Mouse (Mus musculus) myocyte (in vitro differentiated cells): ENCODE measurements at regions not wholly inside any gene's neighbourhood (a gene's known extent, or its start where the extent isn't known, plus 50 kb on each side); places are given as distances from the start of the nearest gene placed in this dataset.

Experiments used
- H3K27me3 ChIP-seq: one replicate; pipeline ENCODE4 v1.6.1; 2011; ENCODE audit not compliant: control insufficient read depth, insufficient read depth, insufficient read length
- H3K36me3 ChIP-seq: one replicate; pipeline ENCODE4 v1.6.1; 2011; ENCODE audit not compliant: control insufficient read depth, insufficient read depth
- H3K4me2 ChIP-seq: one replicate; pipeline ENCODE4 v1.6.1; 2011; ENCODE audit warnings: low read depth, control low read depth
- H3K4me3 ChIP-seq: one replicate; pipeline ENCODE4 v1.5.1; 2011; ENCODE audit warnings: mild to moderate bottlenecking, control low read depth, moderate library complexity
- H3K79me2 ChIP-seq: one replicate; pipeline ENCODE4 v1.6.1; 2011; ENCODE audit not compliant: control insufficient read depth, insufficient read depth
- H3ac ChIP-seq: one replicate; pipeline ENCODE4 v1.6.1; 2011; ENCODE audit not compliant: control insufficient read depth, insufficient read length
- CEBPB ChIP-seq: IDR thresholded peaks from 2 replicates; pipeline ENCODE4 v1.6.1; 2011; ENCODE audit warnings: mild to moderate bottlenecking, moderate library complexity; ENCODE audit not compliant: poor library complexity, insufficient read depth, severe bottlenecking
- E2F4 ChIP-seq: IDR thresholded peaks from one replicate; pipeline ENCODE4 v1.6.1; 2011; ENCODE audit warnings: mild to moderate bottlenecking, control low read depth, moderate library complexity; ENCODE audit not compliant: insufficient read depth
- MAX ChIP-seq: IDR thresholded peaks from one replicate; pipeline ENCODE4 v1.6.1; 2011; ENCODE audit warnings: low read depth, mild to moderate bottlenecking, control low read depth
- MYOD1 ChIP-seq, 3 experiments: IDR thresholded peaks; one replicate each; pipeline ENCODE4 v1.6.1; 2011; ENCODE audit warnings: control low read depth in 2 of 3, low read depth in 2 of 3, mild to moderate bottlenecking in 2 of 3, moderate library complexity in 1 of 3; ENCODE audit not compliant: insufficient read length in 2 of 3, control insufficient read depth in 1 of 3
- MYOG ChIP-seq, 3 experiments: IDR thresholded peaks; one replicate each; pipeline ENCODE4 v1.6.1; 2011; ENCODE audit warnings: control low read depth in 2 of 3, low read depth in 2 of 3, mild to moderate bottlenecking in 2 of 3; ENCODE audit not compliant: insufficient read length in 2 of 3, control insufficient read depth in 1 of 3, insufficient read depth in 1 of 3
- POLR2A ChIP-seq: IDR thresholded peaks from one replicate; pipeline ENCODE4 v1.6.1; 2011; ENCODE audit warnings: low read depth, mild to moderate bottlenecking, control low read depth, moderate library complexity; ENCODE audit not compliant: insufficient read length
- POLR2AphosphoS2 ChIP-seq: IDR thresholded peaks from one replicate; pipeline ENCODE4 v1.6.1; 2011; ENCODE audit warnings: low read depth, control low read depth; ENCODE audit not compliant: insufficient read length
- REST ChIP-seq: IDR thresholded peaks from one replicate; pipeline ENCODE4 v1.6.1; 2011; ENCODE audit warnings: mild to moderate bottlenecking, control low read depth, moderate library complexity; ENCODE audit not compliant: insufficient read depth, insufficient read length
- SRF ChIP-seq: IDR thresholded peaks from one replicate; pipeline ENCODE4 v1.6.1; 2011; ENCODE audit warnings: low read depth; ENCODE audit not compliant: control insufficient read depth, insufficient read length
- TCF12 ChIP-seq: IDR thresholded peaks from one replicate; pipeline ENCODE4 v1.6.1; 2011; ENCODE audit warnings: mild to moderate bottlenecking, control low read depth; ENCODE audit not compliant: poor library complexity, insufficient read depth, severe bottlenecking
- TCF3 ChIP-seq: IDR thresholded peaks from one replicate; pipeline ENCODE4 v1.6.1; 2011; ENCODE audit warnings: low read depth, control low read depth; ENCODE audit not compliant: insufficient read length
- USF1 ChIP-seq: IDR thresholded peaks from one replicate; pipeline ENCODE4 v1.6.1; 2011; ENCODE audit warnings: low read depth, mild to moderate bottlenecking, control low read depth, moderate library complexity

GRCm38 (mm10) chr13:101849416-101849815, 81.4 kb upstream of the Pik3r1 start:
- no peak overlapping the region for H3K4me2 ChIP-seq
- H3K79me2 ChIP-seq = no peaks in the 10 kb centered on the region
- H3ac ChIP-seq = no peak overlapping the region
- no peaks in the 10 kb centered on the region for H3K27me3 ChIP-seq
- no peaks in the 10 kb centered on the region for H3K36me3 ChIP-seq
- TF ChIP-seq TCF12 = no peak
- TF ChIP-seq POLR2AphosphoS2 = no peak
- no peak overlapping the region for H3K4me3 ChIP-seq

DNA sequence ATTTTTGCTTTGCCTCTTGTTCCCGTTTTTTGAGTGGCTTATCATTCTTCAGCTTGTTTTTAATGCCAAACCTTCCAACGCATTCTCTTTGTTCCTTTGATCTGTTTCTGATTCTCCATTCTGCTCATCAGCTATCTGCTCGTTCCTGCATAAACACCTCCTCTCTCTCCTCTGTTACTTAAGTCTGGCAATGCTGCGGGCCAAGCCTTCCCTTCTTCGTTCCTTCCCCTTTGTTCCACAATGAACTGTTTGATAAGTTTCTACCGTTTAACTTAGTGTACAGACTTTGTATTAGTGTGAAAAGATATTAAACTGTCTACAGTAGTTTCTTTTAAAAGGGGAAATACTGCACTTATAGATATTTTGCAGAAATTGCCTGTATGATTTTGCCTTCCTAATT, 83.3 kb upstream of the Pik3r1 start:
- Histone ChIP-seq H3K79me2 (no peaks in the 10 kb centered on the region), H3K4me3 (no peak overlapping the region), H3K4me2 (no peak overlapping the region), H3K36me3 (no peaks in the 10 kb centered on the region), H3ac (no peak overlapping the region), H3K27me3 (no peaks in the 10 kb centered on the region)
- TF ChIP-seq TCF12 (no peak), MAX (no peak), TCF3 (no peak), REST (no peak), CEBPB (no peak), MYOD1 (IDR thresholded peaks at IDR 0.05; ENCODE audit: control insufficient read depth in 1 of 3, insufficient read length in 2 of 3, low read depth in 2 of 3) (no peak), E2F4 (no peak), SRF (no peak), MYOG (IDR thresholded peaks at IDR 0.05; ENCODE audit: control insufficient read depth in 1 of 3, insufficient read depth in 1 of 3, insufficient read length in 2 of 3, low read depth in 2 of 3) (no peak), POLR2AphosphoS2 (no peak), POLR2A (no peak), USF1 (no peak)

DNA sequence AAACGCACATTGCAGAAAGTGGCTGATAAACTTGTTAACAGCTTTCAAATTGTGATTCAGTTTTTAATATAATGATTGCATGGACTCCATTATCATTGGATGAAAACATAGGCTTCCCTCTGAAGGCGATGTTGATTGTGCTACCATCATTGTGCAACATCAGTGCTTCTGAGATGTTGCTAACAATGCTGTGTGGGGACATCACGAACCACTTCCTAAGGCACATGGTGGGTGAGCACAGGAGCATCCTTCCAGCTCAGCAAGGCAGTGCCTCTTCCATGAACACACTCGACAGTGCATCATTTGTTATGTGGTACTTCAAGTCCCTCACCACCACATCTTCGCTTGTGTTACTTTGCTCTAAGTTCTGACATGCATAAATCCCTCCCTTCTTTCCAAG, 84.9 kb upstream of the Pik3r1 start:
- no peaks in the 10 kb centered on the region for H3K36me3 ChIP-seq
- H3ac ChIP-seq = no peak overlapping the region
- no peak overlapping the region for H3K4me3 ChIP-seq
- no peak for TF ChIP-seq REST
- H3K4me2 ChIP-seq = no peak overlapping the region
- no peaks in the 10 kb centered on the region for H3K79me2 ChIP-seq
- H3K27me3 ChIP-seq = no peaks in the 10 kb centered on the region

GRCm38 (mm10) chr13:101855141-101855540, 87.1 kb upstream of the Pik3r1 start:
- TF ChIP-seq MYOG (IDR thresholded peaks at IDR 0.05; ENCODE audit: control insufficient read depth in 1 of 3, insufficient read depth in 1 of 3, insufficient read length in 2 of 3, low read depth in 2 of 3) (peak in 1 of 3 experiments; percentile 68), REST (no peak)
- H3K27me3 ChIP-seq = no peaks in the 10 kb centered on the region
- H3ac ChIP-seq = no peak overlapping the region
- H3K4me3 ChIP-seq = no peak overlapping the region
- no peaks in the 10 kb centered on the region for H3K36me3 ChIP-seq
- H3K79me2 ChIP-seq = no peaks in the 10 kb centered on the region
- peak overlapping the region; percentile 24 for H3K4me2 ChIP-seq

DNA sequence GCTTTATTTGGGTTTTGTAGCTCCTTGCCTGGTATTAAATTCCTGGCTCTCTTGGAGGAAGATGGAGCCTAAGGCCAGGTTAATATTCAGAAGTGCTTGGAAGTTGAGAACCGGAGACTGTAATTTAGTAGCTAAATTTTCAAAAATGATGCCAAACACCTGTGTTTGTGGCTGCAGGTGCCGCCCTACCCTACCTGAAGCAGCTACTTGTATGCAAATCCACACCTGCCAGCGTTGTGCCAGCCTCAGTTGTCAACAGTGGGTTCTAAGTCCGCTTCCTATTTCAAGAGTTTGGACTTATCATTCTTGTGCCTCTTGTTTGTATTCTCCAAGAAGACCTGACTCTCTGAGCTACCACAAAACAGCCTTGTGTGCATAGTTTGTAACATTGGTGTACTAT, 92.7 kb upstream of the Pik3r1 start:
- Histone ChIP-seq H3K4me3 (no peak overlapping the region), H3K27me3 (no peaks in the 10 kb centered on the region), H3K79me2 (no peaks in the 10 kb centered on the region), H3K36me3 (no peaks in the 10 kb centered on the region), H3ac (no peak overlapping the region), H3K4me2 (no peak overlapping the region)
- TF ChIP-seq MAX (no peak), POLR2A (no peak), POLR2AphosphoS2 (no peak), MYOG (IDR thresholded peaks at IDR 0.05; ENCODE audit: control insufficient read depth in 1 of 3, insufficient read depth in 1 of 3, insufficient read length in 2 of 3, low read depth in 2 of 3) (no peak), TCF12 (no peak), SRF (no peak), TCF3 (no peak), REST (no peak), CEBPB (no peak), USF1 (no peak), MYOD1 (IDR thresholded peaks at IDR 0.05; ENCODE audit: control insufficient read depth in 1 of 3, insufficient read length in 2 of 3, low read depth in 2 of 3) (no peak), E2F4 (no peak)

DNA sequence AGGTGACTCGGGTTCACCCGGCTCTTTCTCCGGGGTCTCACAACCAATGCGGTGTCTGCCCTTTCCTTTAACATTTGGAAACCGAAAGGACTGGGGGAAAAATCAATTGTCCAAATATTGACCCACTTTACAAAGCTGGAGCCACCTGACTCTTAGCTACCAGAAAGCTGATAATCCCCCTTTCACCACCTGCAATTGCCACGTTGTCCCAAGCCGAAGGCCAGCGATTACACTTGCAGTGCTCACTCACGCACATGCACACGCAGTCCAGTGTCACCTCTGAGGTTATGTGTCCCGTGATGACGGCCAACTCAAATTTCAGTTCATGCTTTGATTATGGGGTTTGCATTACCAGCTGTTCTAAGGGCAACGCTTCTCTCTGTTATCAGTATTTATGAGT, 94.0 kb upstream of the Pik3r1 start:
- Histone ChIP-seq H3K4me3 (no peak overlapping the region), H3K27me3 (no peaks in the 10 kb centered on the region), H3K79me2 (no peaks in the 10 kb centered on the region), H3K36me3 (no peaks in the 10 kb centered on the region), H3ac (no peak overlapping the region), H3K4me2 (no peak overlapping the region)
- TF ChIP-seq TCF3 = no peak
- no peak for TF ChIP-seq MYOD1 (IDR thresholded peaks at IDR 0.05; ENCODE audit: control insufficient read depth in 1 of 3, insufficient read length in 2 of 3, low read depth in 2 of 3)
- no peak for TF ChIP-seq E2F4
- no peak for TF ChIP-seq POLR2A
- TF ChIP-seq TCF12 = no peak
- no peak for TF ChIP-seq MYOG (IDR thresholded peaks at IDR 0.05; ENCODE audit: control insufficient read depth in 1 of 3, insufficient read depth in 1 of 3, insufficient read length in 2 of 3, low read depth in 2 of 3)
- TF ChIP-seq SRF = no peak
- TF ChIP-seq USF1 = no peak
- no peak for TF ChIP-seq POLR2AphosphoS2
- TF ChIP-seq CEBPB = no peak
- TF ChIP-seq REST = no peak
- no peak for TF ChIP-seq MAX
